Mouse (Mus musculus): ENCODE data around the gene Ins2.
A peak's percentile ranks its signal among the peaks of the same experiment; 100 is the strongest.

Ins2 gene

GRCm38 (mm10) chr7:142663931-142664421 is 79.2 kb downstream of the Ins2 start:
- DNase-seq, result no peak

- no peak for DNase-seq
These were observed 80.0 kb downstream of the Ins2 start for GRCm38 (mm10) chr7:142663151-142663550.

GRCm38 (mm10) chr7:142661811-142662210 is 81.4 kb downstream of the Ins2 start:
- DNase-seq, result no peak

GRCm38 (mm10) chr7:142661046-142661445 is 82.1 kb downstream of the Ins2 start:
- DNase-seq, result no peak

GRCm38 (mm10) chr7:142660651-142660945 is 82.6 kb downstream of the Ins2 start:
- DNase-seq, result no peak

GRCm38 (mm10) chr7:142659767-142660650 is 83.2 kb downstream of the Ins2 start:
- no peak for DNase-seq

GRCm38 (mm10) chr7:142659181-142659681 is 84.0 kb downstream of the Ins2 start:
- DNase-seq, result no peak

GRCm38 (mm10) chr7:142658681-142659180 is 84.5 kb downstream of the Ins2 start:
- no peak for DNase-seq

- no peak for DNase-seq
These were observed 85.2 kb downstream of the Ins2 start for GRCm38 (mm10) chr7:142657821-142658614.

GRCm38 (mm10) chr7:142657341-142657791 is 85.8 kb downstream of the Ins2 start:
- DNase-seq, result no peak

- no peak for DNase-seq
These were observed 87.1 kb downstream of the Ins2 start for GRCm38 (mm10) chr7:142656055-142656454.

GRCm38 (mm10) chr7:142655633-142656032 is 87.5 kb downstream of the Ins2 start:
- no peak for DNase-seq

- no peak for DNase-seq
These were observed 89.5 kb downstream of the Ins2 start for GRCm38 (mm10) chr7:142653726-142654125.

GRCm38 (mm10) chr7:142646676-142647075 is 96.5 kb downstream of the Ins2 start:
- DNase-seq, result no peak

- no peak for DNase-seq
These were observed 98.1 kb downstream of the Ins2 start for GRCm38 (mm10) chr7:142645045-142645444.

GRCm38 (mm10) chr7:142636178-142636577 is 107.0 kb downstream of the Ins2 start:
- DNase-seq, result peak; percentile 6

GRCm38 (mm10) chr7:142630691-142631090 is 112.5 kb downstream of the Ins2 start:
- peak; percentile 65 for DNase-seq

- DNase-seq, result no peak
These were observed 113.4 kb downstream of the Ins2 start for GRCm38 (mm10) chr7:142629806-142630205.

Measured in cerebellum, adult 11 months (tissue).